Mouse (Mus musculus) thymus, adult 2 months (tissue): ENCODE data around the gene Slc24a3.

Experiments
- CTCF ChIP-seq: fragments of 200-500 bp; IDR thresholded peaks from 2 replicates; pipeline ENCODE4 v1.5.1; 2012; ENCODE audit warnings: mild to moderate bottlenecking, control low read depth, low read length, moderate library complexity, borderline replicate concordance; ENCODE audit not compliant: control insufficient read depth, poor library complexity, insufficient read depth; ENCODE audit errors: extremely low read depth
- POLR2A ChIP-seq: fragments of 200-500 bp; IDR thresholded peaks from 2 replicates; pipeline ENCODE4 v1.6.1; 2012; ENCODE audit warnings: mild to moderate bottlenecking, low read length, control low read depth, moderate library complexity; ENCODE audit not compliant: control insufficient read depth, poor library complexity, insufficient read depth; ENCODE audit errors: extremely low read depth

DNA sequence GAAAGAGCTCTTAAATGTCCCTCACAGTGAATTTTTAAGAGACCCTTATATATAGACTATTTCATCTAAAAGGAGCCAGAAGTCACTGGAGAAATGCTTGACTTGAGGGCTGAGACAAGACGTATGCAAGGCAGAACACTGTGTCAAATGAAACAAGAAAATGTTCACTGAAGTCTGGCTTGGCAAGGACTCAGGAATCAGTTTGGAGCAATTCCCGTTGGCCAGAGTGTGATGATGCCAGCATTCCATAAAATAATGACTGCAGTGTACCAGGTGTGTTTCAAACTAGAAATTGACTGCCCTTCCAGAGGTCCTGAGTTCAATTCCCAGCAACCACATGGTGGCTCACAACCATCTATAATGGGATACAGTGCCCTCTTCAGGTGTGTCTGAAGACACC lies 196.1 kb downstream of the Slc24a3 start:
- TF ChIP-seq POLR2A (no peak), CTCF (no peak)
